Mouse (Mus musculus) heart, adult 11 months (tissue): Measurements from ENCODE around the gene Garem2.
A peak's percentile ranks its signal among the peaks of the same experiment; 100 is the strongest.

Experiments
- DNase-seq: peaks from one replicate; pipeline ENCODE4 v3.0.0; 2022

Gene Garem2

DNA sequence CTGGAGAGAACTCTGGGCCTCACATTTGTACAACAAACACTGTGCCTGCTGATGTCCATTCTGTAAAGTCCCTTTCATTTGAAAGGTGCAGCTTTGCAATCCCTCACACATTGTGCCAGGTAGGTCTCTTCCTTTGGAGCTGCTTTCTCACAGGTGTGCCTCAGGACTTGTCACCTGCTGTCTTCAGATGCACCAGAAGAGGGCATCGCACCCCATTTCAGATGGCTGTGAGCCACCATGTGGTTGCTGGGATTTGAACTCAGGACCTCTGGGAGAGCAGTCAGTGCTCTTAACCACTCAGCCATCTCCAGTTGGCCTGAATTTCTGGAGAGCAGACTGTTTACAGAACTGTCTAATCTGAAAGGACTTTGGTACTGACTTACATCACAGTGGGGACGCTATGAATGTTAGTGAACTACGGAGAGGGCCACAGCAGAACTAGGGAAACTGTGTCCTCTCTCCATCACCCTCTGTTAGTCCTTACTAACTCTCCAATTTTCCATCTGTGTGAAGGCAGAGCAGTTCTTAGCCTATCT is 7.6 kb downstream of the Garem2 start:
- no peak for DNase-seq

DNA sequence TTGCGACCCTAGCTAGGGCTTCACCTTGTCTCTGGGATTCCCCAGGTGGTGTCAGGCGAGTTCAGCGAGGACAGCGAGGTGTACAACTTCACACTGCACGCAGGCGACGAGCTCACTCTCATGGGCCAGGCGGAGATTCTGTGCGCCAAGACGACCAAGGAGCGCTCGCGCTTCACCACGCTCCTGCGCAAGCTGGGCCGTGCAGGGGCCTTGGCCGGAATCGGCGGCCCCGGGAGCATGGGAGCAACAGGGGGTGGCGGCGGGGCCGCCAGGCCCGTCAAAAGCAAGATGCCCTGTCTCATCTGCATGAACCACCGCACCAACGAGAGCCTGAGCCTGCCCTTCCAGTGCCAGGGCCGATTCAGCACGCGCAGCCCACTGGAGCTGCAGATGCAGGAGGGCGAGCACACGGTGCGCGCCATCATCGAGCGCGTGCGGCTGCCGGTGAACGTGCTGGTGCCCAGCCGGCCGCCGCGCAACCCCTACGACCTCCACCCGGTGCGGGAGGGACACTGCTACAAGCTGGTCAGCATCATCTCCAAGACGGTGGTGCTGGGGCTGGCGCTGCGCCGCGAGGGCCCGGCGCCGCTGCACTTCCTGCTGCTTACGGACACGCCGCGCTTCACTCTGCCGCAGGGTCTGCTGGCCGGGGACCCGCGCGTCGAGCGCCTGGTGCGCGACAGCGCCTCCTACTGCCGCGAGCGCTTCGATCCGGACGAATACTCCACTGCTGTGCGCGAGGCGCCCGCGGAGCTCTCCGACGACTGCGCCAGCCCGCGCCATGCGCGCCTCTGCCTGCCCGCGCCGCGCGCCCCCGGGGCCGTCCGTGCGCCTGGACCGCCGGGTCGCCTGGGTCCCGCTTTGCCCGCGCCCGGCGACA is 9.2 kb downstream of the Garem2 start:
- DNase-seq, result peak; percentile 96

DNA sequence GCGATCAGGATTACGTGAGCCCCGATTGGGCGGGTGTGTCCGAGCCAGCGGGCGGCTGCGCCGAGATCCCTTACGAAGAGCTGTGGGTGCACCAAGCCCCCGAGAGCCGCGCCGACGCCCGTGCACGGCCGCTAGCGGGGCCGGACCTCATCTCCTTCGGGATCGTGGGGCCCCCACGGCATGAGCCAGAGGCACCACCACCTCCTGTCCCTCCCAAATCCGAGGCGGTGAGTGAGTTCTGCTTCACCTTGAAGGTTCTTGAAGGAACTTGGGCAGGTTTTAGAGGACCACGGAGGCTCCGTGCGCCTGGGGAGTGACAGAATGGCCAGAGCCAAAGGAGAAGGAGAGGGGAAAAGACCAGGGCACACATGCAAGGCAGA is 9.8 kb downstream of the Garem2 start:
- DNase-seq, result no peak

DNA sequence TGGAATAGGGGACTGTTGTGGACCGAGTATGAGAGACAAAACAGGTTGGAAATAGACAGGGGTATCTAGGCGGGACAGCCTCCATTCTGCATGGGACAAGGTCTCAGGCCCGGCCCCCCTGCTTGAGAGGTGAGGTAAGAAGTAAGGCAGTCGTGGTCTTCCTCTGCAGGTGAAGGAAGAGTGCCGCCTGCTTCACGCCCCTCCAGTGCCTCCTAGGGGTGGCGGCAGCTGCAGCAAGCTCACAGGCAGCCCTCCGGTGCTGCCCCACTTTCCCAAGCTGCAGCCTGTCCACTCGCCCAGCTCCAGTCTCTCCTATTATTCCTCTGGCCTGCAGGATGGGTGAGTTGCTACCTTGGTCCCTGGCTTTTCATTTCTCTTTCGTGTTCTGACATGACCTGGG is 10.8 kb downstream of the Garem2 start:
- no peak for DNase-seq

DNA sequence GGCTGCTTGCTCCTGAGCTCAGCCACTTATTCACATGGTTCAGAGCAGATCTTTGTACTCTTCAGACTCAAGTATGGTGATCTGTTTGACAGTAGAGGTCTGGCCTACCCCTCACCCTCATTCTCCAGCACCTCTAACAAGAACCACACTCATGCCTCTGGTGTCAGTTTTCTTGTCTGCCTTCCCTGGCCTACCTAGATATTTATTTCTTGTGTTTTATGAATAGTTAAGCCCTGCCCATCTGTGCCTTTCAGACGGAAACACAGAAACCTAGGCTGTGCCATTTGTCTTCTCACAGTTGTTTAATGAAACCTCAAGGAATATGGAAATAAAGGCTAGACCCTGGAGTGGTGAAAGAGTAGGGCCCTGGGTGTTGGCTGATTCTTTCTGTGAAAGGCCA is 13.1 kb downstream of the Garem2 start:
- DNase-seq, result no peak

DNA sequence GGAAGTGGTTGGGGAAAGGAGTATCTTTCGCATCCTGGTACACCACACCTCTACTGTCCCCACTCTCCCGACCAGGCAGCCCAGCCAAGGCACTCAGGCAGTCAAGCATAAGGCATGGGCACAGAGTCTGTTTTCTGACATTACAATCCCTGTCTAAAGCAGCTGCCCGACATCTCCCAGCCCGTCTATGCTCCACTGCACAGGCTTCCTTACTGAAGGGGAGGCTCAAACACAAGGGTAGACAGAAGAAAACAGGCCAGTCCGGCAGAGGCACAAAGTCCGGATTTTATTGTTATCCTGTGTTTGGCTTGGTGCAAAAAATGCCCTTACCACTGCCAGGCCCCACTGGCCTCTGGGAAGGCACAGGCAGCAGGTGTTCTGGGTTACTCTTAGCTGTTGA is 14.2 kb downstream of the Garem2 start:
- no peak for DNase-seq

DNA sequence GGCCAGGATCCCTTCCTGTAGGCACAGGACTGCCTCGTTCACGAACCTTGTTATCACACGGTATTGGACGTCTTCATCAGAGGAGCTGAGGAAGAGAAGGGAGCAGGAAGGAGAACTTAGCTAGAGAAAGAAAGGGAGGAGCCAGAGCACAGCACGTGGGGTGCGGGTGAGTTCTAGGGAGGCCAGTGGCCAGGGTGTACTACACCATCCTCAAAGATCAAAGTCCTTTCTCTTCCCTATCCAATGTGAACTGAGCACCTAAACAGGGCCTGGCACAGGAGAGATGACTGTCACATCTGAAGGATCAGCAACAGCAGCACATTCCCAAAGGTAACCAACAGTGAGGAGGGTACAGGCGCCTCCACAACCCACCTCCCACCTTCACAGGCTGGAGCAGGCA is 15.1 kb downstream of the Garem2 start:
- DNase-seq, result no peak

DNA sequence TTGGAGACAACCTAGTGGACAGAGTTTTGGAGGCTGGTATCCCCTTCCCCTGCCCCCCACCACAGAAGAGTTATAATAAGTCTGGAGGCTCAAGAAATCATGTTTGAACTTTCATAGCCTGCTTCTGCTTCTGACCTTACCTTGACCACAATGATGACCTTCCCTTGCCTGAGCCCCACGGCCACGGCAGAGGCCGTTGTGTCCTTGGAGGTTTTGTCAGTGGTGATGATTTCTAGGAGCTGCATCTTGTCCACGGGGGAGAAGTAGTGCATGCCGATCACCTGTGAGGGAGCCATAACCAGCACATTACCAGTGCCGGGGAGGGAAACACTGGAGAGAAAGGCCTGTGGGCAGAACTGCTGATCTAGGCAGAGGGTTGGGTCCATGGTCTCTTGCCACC is 17.5 kb downstream of the Garem2 start:
- DNase-seq, result no peak

DNA sequence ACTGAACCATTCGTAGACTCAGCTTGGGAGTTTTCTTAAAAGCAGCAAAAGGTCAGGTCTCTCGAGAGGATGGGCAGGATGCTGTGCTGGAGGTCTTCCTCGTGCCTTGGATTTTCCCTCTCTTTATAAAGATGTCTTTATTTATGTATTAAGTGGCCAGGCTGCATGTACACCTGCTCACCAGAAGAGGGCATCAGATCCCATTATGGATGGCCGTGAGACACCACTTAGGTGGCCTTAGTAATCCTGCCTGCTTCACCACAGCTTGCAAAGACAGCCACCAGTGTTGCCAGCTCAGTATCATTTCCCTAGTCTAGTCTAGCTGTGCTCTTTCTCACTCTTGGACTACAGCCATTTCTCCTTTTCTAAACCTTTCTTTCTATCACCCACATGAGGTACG is 20.6 kb downstream of the Garem2 start:
- DNase-seq, result peak; percentile 88

DNA sequence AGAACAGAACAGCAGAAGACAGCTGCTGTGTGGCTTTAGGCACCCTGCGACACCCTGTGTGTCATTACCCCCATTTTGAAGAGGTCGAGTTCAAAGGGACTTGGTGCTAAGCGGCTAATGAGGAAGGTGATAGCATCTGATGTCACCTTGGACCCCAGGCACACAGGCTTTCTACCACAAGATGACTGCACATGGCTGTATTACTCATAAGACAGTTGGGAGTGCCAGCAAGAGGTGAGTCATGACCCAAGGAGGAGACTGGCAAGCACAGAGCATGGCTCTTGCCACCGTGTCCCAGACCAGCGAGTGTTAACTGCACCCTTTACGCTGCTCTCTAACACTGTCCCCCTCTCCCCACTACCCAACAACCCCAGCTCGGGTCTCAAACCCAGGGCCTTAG is 21.8 kb downstream of the Garem2 start:
- peak; percentile 82 for DNase-seq

DNA sequence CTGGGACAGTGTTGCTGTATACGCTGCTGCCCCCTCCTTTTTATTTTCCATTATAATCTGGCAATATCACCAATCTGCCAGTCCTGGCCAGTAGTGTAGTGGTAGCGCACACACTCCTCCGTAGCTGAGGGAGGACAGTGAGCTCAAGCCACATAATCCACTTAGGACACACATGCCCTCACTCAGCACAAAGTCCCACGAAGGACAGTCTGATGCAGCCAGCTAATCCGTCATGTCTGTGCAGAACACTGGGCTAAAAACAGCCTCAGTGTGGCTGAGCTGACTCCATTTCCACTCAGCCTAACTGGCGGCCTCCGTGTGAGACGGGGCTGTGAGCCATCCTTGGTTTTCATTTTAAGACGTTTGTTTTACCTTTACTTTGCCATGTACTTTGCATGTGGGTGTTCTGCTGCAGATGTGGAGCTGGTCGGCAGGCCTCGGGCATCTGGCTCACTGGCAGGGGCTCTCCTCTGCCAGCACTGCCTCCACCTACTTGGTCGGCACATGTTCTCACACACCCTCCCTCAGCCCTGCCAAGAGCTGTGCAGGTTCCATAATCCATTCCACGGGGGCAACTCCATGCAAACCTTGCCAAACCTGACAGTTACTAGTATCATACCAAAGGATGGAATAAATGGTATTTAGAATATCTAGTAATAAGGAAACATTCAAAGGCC is 23.1 kb downstream of the Garem2 start:
- DNase-seq, result peak; percentile 87

DNA sequence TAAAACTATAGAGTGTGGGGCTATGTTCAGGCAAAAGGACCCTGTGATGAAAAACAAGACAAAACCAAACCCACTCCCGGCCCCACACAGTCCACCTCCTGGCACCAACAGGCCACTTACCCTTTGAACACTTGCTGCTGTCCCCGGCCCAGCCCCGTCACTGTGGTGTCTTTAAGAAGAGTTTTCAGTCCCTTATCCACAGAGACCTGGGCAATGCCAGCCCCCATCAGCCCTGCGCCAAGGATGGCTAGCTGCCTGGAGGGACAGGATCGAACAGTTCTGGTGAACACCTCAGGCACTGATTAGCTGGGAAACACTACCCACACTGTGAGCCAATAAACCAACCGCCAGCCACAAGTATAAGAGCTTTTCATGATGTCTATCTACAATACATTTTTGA is 23.7 kb downstream of the Garem2 start:
- DNase-seq, result peak; percentile 93

DNA sequence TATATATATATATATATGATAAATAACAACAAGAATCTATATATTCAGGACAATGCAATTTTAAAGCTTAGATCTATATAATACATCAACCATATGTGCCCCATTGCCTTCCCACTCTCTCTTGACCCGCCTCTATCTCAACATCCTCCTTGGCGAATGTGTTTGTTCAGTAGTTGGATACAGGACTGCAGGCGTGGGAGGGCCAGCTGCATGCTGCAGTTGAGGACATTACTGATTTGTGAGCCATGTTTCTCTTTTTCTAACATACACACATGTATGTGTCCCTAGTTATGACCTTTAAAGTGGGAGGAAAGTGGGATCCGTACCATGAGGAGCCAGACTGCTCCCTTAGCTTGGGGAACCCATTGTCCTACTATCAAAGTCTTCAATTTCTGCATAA is 26.3 kb downstream of the Garem2 start:
- peak; percentile 61 for DNase-seq

DNA sequence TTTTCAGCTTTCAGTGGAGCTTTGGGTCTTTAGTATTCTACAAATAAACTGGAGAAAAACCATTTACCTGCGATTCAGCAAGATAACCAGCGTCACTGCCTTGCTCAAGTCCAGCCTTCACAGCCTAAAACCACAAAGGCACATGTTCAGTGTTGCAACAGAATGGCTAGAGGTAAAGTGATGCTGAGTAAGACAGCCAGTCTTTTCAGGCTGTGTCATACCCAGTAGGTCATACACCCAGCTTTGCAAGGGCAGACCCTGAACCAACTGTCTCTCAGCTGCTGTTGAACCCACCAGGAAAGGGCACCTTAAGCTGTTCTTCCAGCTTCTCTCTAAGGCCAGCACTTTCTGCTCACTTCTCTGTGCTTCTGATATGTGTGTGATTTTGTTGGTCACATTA is 27.2 kb downstream of the Garem2 start:
- DNase-seq, result peak; percentile 64

DNA sequence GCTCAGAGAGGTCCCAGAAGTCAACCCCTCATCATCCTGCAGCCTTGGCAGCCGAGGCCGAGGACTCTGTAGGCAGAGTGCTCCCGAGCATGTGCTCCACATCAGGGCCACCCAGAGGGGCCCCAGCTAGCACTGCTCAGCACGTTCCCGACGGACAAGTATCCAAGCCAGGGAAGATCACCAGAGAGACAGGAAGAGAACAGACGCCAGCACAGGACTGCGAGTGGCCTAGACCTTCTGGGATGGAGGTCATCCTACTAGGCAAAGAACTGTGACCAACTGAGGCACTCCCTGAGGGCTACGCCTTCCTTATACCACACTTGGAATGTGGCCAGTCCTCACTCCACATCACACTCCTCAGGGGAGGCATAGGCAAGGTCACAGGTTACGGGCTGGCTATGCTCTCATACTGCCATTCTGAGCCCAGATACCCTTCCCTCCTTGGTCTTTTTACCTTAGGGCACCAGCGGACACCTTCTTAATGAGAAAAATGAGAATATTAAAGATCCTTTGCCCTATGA is 30.8 kb downstream of the Garem2 start:
- peak; percentile 90 for DNase-seq

DNA sequence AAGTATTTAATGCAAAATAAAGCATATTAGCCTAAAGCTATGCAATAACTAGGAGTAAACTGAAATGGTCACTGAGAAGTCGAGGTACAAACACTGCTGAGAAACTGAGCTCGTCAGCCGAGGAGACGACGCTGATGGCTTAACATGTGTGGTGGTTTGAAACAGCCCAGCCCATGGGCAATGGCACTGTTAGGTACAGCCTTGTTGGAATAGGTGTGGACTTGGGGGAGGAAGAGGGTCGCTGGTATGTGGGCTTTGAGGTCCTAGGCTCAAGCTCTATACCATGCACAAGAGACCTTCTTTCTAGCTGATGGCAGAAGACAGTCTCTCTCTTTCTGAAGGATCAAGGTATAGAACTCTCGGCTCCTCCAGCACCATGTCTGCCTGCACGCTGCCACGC is 32.3 kb downstream of the Garem2 start:
- peak; percentile 61 for DNase-seq

DNA sequence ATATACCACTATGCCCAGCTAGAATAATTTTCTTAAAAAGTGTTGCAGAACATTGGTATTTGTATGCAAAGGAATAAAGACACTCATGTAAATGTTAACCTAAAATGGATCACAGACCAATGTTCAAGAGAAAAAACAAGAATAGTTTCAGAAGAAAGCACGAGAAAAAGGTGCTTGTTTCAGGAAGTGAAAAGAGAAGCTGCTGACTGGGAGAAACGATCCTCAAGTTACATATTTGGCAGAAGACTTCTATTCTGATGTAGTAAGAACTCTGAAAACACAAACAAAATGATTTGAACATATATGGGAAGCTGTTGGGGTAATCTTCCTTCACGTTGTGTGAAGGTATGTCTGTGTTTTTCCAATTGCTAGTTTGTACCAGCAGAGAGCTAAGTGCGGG is 33.2 kb downstream of the Garem2 start:
- no peak for DNase-seq

DNA sequence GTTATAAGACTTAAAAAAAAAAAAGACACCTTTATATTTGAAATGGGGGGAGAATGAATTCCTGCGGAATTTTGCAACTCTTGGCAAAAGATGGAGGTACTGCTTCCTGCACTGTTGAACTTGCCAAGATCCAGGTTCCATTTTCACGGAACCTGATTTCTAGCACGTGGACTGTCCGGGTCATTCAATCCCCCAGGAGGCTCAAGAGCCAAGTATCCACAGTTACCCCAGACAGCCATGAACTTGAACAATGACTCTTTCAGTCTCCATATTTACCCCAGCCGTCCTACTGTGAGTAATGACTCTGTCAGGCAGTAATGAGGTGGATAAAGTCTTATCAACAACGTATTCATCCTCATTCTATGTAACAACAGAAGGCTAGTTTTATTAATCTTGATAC is 41.6 kb downstream of the Garem2 start:
- peak; percentile 56 for DNase-seq

DNA sequence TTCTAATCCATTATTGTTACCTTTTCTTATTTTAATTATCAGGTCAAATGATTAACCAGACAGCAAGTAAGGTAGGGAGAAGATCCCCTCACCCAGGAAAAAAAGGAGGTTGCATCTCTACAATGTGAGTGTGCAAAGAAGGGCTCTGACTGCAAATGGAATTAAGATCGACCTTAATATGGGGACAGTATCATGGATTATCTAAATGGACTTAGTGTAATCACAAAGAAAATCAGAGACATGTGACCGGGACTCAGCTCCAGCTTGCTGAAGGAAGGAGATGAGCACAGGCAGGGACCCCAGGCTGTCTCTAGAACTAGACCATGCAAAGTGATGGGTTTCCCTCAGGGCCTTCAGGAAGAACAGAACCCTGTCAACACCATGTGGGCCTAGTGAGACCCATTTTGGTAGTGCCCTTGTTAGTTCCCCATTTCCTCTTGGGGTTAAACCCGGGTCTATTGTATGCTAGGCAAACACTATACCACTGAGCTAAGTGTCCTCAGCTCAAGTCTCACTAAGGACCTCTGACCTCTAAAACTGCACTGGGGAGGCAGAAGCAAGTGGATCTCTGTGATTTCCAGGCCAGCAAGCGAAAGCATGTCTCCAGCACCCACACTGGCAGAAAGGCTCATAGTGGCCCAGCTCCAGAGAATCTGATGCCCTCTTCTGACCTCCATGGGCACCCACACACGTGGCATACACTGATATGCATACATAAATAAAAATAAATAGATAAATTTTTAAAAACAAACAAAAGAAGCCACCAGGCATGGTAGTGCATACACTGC is 43.4 kb downstream of the Garem2 start:
- peak; percentile 86 for DNase-seq

DNA sequence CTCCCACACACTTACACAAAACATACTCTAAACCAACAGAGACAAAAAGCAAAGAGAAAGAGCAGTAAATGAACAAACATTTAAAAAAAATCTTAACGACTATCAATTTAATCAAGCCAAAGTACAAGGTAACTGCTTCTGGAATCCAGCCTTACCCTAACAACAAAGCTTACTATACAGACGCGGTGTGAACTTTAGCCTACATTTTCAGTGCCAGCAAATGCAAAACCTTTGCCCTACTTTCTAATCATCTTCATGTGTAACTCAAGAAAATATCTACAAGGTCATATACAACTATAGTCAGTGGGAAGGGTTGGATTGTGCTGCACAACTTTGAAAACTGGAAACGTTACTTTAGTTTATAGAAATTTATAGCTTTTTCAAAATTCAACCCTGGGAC is 47.0 kb downstream of the Garem2 start:
- DNase-seq, result peak; percentile 88

DNA sequence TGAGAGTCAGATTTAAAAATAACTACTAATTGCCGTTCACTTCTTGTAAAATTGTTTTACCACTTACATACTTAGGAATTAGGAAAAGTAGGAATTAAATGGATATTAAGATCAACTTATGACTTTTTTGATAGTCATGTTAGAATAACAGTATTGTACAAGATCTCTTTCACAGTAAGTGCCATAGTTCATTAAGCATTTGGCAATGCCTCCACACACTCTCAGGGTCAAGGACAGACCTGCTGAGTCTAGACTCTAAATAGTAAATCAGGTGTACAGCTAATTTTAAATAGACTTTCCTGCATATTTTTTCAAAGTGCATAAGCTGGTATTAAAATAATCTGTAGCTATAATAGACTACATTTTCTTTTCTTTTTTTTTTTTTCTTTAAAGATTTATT is 47.5 kb downstream of the Garem2 start:
- peak; percentile 56 for DNase-seq

DNA sequence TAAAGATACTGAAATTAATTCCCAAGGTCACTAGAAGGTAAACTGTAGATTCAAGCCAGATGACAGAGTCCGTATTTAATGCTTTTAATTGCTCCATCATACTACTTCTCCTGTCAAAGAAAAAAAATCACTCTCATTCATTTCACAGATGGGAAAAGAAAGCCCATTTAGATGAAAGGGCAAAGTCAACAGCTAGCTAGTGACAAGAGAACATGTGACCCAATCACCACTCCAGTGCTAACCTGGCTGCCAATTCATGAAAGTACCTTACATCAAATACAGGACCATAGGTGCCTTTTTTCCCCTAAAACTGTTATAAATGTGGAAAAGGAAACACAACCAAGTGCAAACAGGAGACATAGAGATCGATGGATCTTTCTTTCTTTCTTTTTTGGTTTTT is 48.3 kb downstream of the Garem2 start:
- DNase-seq, result peak; percentile 68

DNA sequence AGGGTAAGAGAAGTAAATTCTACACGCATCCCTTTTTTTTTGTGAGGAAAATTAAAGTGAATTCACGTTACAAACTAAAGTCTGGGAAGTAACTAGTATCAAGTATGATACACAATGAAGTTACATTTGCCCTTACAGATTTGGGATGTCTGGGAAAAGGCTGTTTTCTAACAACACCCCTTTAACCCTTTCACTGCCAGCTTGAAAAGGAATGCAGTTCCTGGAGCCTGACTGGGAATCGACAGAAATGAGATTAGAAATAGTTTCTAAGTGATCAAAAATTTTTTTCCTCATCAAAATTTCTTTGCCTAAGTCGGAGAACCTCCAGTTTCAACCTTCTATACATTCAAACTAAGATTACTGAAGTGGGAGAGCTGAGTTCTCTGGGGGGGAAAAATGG is 49.1 kb downstream of the Garem2 start:
- DNase-seq, result no peak
